Mouse (Mus musculus) ES-E14 (cell line): ENCODE data around the gene Majin.

ENCODE experiments used
- CHD2 ChIP-seq: IDR thresholded peaks from 2 replicates; pipeline ENCODE4 v1.6.1; 2014; ENCODE audit warnings: mild to moderate bottlenecking, low read depth, low read length, inconsistent platforms
- HCFC1 ChIP-seq: IDR thresholded peaks from 2 replicates; pipeline ENCODE4 v1.6.1; 2012; ENCODE audit warnings: low read length, inconsistent platforms, borderline replicate concordance; ENCODE audit not compliant: insufficient read depth
- MAFK ChIP-seq: IDR thresholded peaks from 2 replicates; pipeline ENCODE4 v1.6.1; 2014; ENCODE audit warnings: mild to moderate bottlenecking, low read depth, low read length, inconsistent platforms; ENCODE audit not compliant: insufficient read depth
- ZC3H11A ChIP-seq: IDR thresholded peaks from 2 replicates; pipeline ENCODE4 v1.6.1; 2012; ENCODE audit warnings: low read depth, mild to moderate bottlenecking, inconsistent platforms, low read length, borderline replicate concordance
- ZNF384 ChIP-seq: IDR thresholded peaks from 2 replicates; pipeline ENCODE4 v1.6.1; 2012; ENCODE audit warnings: low read depth, low read length, inconsistent platforms

GRCm38 (mm10) chr19:6245806-6246205 lies 61.6 kb downstream of the Majin start:
- TF ChIP-seq ZNF384 (no peak), ZC3H11A (no peak), MAFK (no peak), HCFC1 (no peak), CHD2 (no peak)
